Mouse (Mus musculus) hindbrain, embryonic 12.5 days (tissue): Measurements from ENCODE around the gene Matk. TPM values are rescaled to one million over a fixed set of nuclear protein-coding genes. Genes with fewer than 3 reads are reported as not detected.

ENCODE experiments used
- ATAC-seq: fragments of 200-750 bp; cut with Nextera tagmentation; 2 replicates; pipeline ENCODE4 v1.8.0; 2017; ENCODE audit warnings: moderate TSS enrichment; ENCODE audit not compliant: low FRiP score
- H3K27ac ChIP-seq: fragments of 300-500 bp; sonication (generic); 2 replicates; pipeline ENCODE4 v1.5.1; 2016; ENCODE audit warnings: mild to moderate bottlenecking
- H3K27me3 ChIP-seq: fragments of 300-500 bp; sonication (generic); 2 replicates; pipeline ENCODE4 v1.6.1; 2016; ENCODE audit warnings: mild to moderate bottlenecking
- H3K36me3 ChIP-seq: fragments of 300-500 bp; sonication (generic); 2 replicates; pipeline ENCODE4 v1.6.1; 2016; ENCODE audit warnings: mild to moderate bottlenecking
- H3K4me1 ChIP-seq: fragments of 300-500 bp; sonication (generic); 2 replicates; pipeline ENCODE4 v1.6.1; 2016
- H3K4me2 ChIP-seq: fragments of 300-500 bp; sonication (generic); replicated peaks from 2 replicates; pipeline ENCODE4 v1.6.1; 2016; ENCODE audit warnings: mild to moderate bottlenecking
- H3K4me3 ChIP-seq: fragments of 300-500 bp; sonication (generic); 2 replicates; pipeline ENCODE4 v1.5.1; 2016; ENCODE audit warnings: mild to moderate bottlenecking
- H3K9ac ChIP-seq: fragments of 300-500 bp; sonication (generic); 2 replicates; pipeline ENCODE4 v1.6.1; 2016; ENCODE audit warnings: mild to moderate bottlenecking, moderate library complexity
- H3K9me3 ChIP-seq: fragments of 300-500 bp; sonication (generic); replicated peaks from 2 replicates; pipeline ENCODE4 v1.6.1; 2016; ENCODE audit warnings: mild to moderate bottlenecking
- WGBS: fragments of 180-500 bp; shearing (Covaris S2); methylation state at CpG from one replicate; pipeline ENCODE4 v1.1.7; 2016; 5-methylcytosine and 5-hydroxymethylcytosine counted together
- polyA plus RNA-seq: library from polyadenylated mRNA; unstranded; fragments of >200 nt; fragmentation: Nextera tagmentation; extraction: Ambion mirVana; gene quantifications from 2 replicates; pipeline ENCODE4 v1.2.1, GENCODE M21; 2016

The Matk gene
- polyA plus RNA-seq, 1 experiment from 2014 or later, result 6.8 TPM

DNA sequence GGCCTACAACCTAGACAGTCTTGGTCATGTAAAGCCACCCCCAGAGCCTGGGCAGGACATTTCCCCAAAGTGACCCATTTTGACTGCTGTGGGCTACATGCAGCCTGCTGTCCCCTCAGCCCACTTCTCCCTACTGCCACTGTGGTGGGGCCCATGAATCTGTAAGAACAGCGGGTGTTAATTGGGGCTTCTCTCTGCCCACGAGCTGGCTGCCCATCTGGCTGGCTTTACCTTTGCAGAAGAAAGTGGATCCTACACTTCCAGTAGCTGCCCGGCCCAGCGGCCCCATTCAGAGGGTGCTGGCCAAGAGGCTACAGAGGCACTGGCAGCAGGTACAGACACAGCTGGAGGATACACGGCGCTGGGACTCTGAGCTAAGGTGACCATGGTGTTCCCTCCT is 7.6 kb upstream of the Matk start:
- H3K36me3 ChIP-seq, result peaks cover 11% of the 10 kb centered on the region; the same call in 1 of the 2 replicates
- H3K9ac ChIP-seq, result no peak overlapping the region

DNA sequence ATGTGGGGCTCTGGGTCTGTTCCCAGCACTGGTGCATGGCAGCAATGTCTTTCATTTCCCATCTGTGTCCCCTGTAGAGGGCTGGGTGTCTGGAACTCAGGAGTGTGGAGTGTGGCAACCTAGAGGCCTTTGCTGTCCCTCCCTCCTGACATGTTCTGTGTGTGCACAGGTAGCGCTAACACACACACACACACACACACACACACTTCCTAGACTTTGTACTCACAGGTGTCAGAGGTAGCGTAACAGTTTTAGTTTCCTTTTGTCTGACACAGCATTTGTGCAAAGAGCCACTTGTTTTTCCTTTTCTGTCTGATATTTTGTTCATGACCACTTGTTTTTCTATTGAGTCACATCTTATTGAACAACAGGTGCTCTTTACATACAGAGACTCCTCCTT is 4.9 kb upstream of the Matk start:
- Histone ChIP-seq H3K4me3 (no peak overlapping the region), H3K9me3 (no peaks in the 10 kb centered on the region), H3K4me2 (no peak overlapping the region), H3K36me3 (peaks cover 8% of the 10 kb centered on the region; the same call in 1 of the 2 replicates), H3K27ac (no peak overlapping the region), H3K4me1 (peaks cover 10% of the 10 kb centered on the region), H3K9ac (no peak overlapping the region), H3K27me3 (peaks cover 64% of the 10 kb centered on the region)
- 86% methylated on average over 2 of the region's 2 CpGs for WGBS
- no peak for ATAC-seq

More for the DNA sequence above, 7.6 kb upstream of the Matk start:
- H3K4me3 ChIP-seq, result no peak overlapping the region
- 84% methylated on average over 6 of the region's 6 CpGs for WGBS
- ATAC-seq, result no peak
- no peaks in the 10 kb centered on the region for H3K9me3 ChIP-seq
- peaks cover 63% of the 10 kb centered on the region for H3K27me3 ChIP-seq
- no peak overlapping the region for H3K4me2 ChIP-seq
- H3K4me1 ChIP-seq, result peaks cover 1% of the 10 kb centered on the region
- H3K27ac ChIP-seq, result no peak overlapping the region

DNA sequence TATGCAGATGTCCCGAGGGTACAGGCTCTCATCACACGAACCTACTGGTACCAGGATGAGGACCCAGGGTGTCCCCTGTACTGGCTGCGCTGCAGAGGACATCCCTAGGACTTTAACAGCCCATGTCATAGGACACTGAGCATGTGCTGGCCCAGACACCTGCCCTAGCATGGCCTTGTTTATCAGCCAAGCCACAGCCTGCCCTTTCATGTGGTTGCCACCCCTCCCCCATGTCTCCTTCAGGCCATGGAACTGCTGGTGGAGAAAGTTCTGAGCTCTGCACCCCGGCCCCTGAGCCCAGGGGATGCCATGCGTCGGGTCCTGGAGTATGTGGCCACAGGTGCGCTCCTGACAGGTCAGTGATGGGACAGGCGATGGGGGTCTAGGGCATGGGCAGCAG is 3.3 kb upstream of the Matk start:
- H3K9ac ChIP-seq, result no peak overlapping the region
- no peak overlapping the region for H3K27ac ChIP-seq
- no peak overlapping the region for H3K4me3 ChIP-seq
- 83% methylated on average over 8 of the region's 8 CpGs for WGBS
- H3K9me3 ChIP-seq, result no peaks in the 10 kb centered on the region
- peaks cover 14% of the 10 kb centered on the region for H3K4me1 ChIP-seq
- H3K27me3 ChIP-seq, result peaks cover 65% of the 10 kb centered on the region
- 0 out of 2 replicates have a peak, but pooled peaks cover 8% of the 10 kb centered on the region for H3K36me3 ChIP-seq
- no peak overlapping the region for H3K4me2 ChIP-seq
- no peak for ATAC-seq

DNA sequence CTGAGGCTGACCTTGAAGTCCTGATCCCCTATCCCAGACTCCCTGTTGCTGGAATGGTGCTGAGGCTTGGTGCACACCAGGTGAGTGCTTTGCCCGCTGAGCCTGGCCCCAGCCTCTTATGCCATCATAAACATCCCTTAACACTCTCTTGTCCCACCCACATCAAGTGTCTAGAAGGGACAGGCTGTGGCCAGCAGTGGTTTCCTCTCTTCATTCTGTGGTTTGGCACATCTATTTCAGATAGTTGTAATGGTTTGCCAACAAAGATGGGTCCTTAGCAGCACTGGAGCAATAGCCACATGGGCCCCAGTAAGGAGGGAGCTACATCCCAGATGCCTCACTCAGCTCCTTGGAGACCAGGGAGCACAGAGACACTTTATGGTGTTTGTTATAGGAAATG is 2.2 kb downstream of the Matk start:
- Histone ChIP-seq H3K4me3 (no peak overlapping the region), H3K4me1 (peaks cover 32% of the 10 kb centered on the region), H3K9ac (no peak overlapping the region), H3K9me3 (no peaks in the 10 kb centered on the region), H3K27me3 (peaks cover 91% of the 10 kb centered on the region), H3K36me3 (0 out of 2 replicates have a peak, but pooled peaks cover 1% of the 10 kb centered on the region), H3K4me2 (no peak overlapping the region), H3K27ac (no peak overlapping the region)
- ATAC-seq, result no peak
- WGBS, result 65% methylated on average over 1 of the region's 1 CpGs

DNA sequence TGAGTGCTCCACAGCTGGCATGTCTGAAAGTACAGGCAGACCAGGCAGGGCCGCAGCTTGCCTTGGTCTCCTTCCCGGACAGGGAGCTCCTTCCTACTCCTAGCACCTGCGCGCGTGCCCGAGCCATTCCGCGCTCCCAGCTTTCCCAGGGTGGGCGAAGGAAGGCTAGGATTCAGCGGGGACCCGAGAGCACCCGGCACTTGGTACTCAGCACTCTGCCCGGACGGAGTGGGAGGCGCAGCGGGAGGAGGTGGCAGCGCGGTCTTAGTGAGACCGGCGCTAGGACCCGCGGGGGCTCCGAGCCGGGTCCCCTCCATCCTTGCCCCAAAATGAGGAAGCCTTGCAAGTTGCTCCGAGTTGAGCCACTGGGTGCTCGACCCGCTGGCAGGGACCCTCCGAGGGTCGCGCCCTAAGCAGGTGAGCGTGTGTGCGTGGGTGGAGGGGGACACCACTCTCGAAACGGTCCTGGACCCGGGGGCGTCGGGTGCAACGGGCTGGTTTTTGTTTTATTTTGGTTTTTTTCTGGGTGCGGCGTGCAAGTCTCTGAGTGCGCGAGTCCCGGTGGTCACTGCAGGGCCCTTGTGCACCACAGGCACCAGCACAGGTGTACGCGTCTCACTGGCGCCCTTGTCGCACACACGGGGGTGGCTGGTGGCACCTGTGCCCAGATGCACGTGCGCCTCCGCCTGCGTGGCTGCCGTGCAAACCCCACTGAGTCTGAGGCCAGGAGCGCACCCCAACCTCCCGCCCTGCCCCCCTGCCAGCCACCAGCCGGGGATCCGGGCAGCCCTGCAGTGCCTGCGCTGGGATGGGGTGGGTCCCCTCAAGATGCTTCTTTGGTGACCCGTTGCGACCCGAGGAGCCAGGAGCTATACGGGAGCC is 4.7 kb downstream of the Matk start:
- Histone ChIP-seq H3K27ac (no peak overlapping the region), H3K36me3 (peaks cover 17% of the 10 kb centered on the region), H3K4me2 (peak overlapping the region; percentile 76), H3K27me3 (peaks cover 75% of the 10 kb centered on the region), H3K9ac (peak overlapping the region; percentile 46), H3K4me3 (peak overlapping the region; percentile 42), H3K4me1 (peaks cover 28% of the 10 kb centered on the region), H3K9me3 (0 out of 2 replicates have a peak, but pooled peaks cover 4% of the 10 kb centered on the region)
- WGBS, result 3% methylated on average over 62 of the region's 62 CpGs
- no peak for ATAC-seq

DNA sequence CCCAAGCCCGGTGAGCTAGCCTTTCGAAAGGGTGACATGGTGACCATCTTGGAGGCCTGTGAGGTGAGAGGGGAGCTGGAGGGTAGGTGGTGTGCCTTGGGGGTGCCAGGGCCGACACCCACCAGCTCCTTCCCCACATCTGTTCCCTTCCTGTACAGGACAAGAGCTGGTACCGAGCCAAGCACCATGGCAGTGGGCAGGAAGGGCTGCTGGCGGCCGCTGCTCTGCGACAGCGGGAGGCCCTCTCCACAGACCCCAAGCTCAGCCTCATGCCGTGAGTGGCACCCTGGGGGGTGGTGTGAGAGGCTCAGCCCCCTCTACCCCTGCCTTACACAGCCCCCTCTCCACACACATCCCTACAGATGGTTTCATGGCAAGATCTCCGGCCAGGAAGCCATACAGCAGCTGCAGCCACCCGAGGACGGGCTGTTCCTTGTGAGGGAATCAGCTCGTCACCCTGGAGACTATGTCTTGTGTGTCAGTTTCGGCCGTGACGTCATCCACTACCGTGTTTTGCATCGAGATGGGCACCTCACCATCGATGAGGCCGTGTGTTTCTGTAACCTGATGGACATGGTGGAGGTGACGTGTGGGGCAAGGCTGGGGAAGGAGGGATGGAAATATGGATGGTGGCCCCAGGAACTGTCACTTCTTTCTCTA is 6.6 kb downstream of the Matk start:
- Histone ChIP-seq H3K4me1 (peaks cover 20% of the 10 kb centered on the region), H3K4me2 (0 out of 2 replicates have a peak overlapping the region, but pooled peaks have one; percentile 6), H3K4me3 (no peak overlapping the region), H3K9ac (peak overlapping the region; percentile 38; the same call in 1 of the 2 replicates), H3K27me3 (peaks cover 56% of the 10 kb centered on the region), H3K36me3 (peaks cover 36% of the 10 kb centered on the region), H3K27ac (no peak overlapping the region), H3K9me3 (0 out of 2 replicates have a peak, but pooled peaks cover 4% of the 10 kb centered on the region)
- no peak; the same call in 1 of the 2 replicates for ATAC-seq
- WGBS, result 45% methylated on average over 21 of the region's 21 CpGs

DNA sequence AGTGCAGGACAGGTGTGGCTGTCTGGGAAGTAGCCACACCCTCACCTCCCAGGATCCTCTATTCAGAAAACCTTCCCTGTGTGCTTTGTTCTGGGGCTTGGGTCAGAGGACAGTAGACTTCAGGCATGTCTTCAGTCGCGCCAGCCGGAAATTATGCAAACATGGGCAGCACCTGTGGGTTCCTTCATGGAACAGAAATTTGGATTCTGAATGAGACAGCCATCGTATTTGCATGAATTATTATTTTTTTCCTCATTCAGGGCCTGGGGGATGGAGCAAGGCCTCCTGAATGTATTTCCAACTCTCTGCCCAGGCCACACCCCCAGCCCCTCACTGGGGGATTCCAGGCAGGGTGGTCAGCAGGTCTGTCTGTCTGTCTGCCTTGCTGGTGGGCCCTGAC is 8.3 kb downstream of the Matk start:
- H3K36me3 ChIP-seq, result peaks cover 45% of the 10 kb centered on the region
- no peak overlapping the region for H3K4me3 ChIP-seq
- no peak overlapping the region for H3K9ac ChIP-seq
- H3K27ac ChIP-seq, result no peak overlapping the region
- peaks cover 29% of the 10 kb centered on the region for H3K4me1 ChIP-seq
- no peak overlapping the region for H3K4me2 ChIP-seq
- peaks cover 47% of the 10 kb centered on the region for H3K27me3 ChIP-seq
- H3K9me3 ChIP-seq, result 0 out of 2 replicates have a peak, but pooled peaks cover 4% of the 10 kb centered on the region
- no peak for ATAC-seq
- 94% methylated on average over 4 of the region's 4 CpGs for WGBS

DNA sequence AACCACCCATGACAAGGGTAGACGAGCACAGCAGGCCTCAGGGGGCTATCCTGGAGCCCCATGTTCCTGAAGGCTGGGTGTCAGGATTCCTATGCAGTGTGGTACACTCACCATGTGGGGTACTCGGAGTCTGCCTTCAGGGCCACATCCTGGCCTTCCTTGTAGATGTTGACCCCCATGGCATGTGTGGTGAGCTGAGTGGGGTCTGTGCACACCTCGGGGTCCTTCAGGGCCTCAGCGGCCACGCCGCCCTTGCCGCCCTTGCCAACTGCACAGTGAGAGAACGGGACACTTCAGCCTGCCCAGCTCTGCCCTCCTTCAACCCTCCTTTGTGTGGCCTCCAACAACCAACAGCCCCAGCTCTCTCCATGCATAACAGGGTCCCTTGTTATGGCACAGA is 12.8 kb downstream of the Matk start:
- H3K27me3 ChIP-seq, result peaks cover 4% of the 10 kb centered on the region
- H3K9me3 ChIP-seq, result 0 out of 2 replicates have a peak, but pooled peaks cover 2% of the 10 kb centered on the region
- peaks cover 43% of the 10 kb centered on the region for H3K36me3 ChIP-seq
- peak overlapping the region; percentile 63; the same call in 1 of the 2 replicates for H3K4me3 ChIP-seq
- peaks cover 18% of the 10 kb centered on the region for H3K4me1 ChIP-seq
- 0 out of 2 replicates have a peak, but pooled peaks have one; percentile 3 for ATAC-seq
- 91% methylated on average over 8 of the region's 8 CpGs for WGBS
- H3K9ac ChIP-seq, result peak overlapping the region; percentile 73; the same call in 1 of the 2 replicates
- peak overlapping the region; percentile 60 for H3K4me2 ChIP-seq
- H3K27ac ChIP-seq, result no peak overlapping the region

DNA sequence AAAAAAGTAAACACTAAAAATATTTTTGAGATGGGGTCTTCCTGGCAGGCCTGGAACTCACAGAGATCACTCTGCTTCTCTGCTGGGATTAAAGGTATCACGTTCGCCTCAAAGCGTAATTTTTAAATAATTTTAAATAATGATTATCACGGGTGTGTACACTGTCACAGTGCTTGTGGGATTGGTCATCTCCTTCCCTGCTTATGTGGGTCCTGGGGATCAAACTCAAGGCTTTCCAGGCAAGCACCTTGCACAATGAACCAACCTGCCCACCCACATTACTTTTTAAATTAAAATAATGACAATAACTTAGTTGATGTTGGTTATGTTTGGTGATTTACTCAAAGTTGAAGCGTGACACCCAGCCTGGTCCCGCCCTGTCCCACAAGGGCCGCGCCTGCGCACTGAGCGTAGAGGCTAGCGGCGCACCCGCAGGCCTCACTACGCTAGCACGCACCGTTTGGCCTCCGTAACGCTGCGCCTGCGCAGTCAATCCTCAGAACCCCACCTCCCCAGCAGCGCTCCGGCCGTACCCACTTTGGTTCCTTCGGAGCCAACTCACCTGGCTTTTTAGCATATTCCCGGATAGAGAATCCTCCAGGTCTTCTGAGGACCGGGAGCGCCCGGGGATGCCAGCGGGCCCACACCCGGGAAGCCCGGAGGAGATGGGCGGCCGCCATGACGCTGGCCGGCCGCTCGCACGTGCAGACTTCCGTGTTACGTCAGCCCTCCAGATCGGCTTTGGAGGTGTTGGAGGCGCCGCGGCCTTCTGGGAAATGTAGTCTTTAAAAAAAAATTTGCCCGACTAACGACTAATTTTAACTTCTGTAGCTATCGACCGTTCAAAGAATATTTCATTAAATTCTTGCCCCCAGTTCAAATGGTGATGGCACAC is 13.7 kb downstream of the Matk start, which contains the start of the genes Mrpl54 and Apba3:
Gene Mrpl54 (minus strand): TSS at position 724 of the 895 bp plus-strand sequence.
Gene Apba3 (plus strand): TSS at position 750 of the 895 bp plus-strand sequence.
- WGBS, result under 1% methylated on average over 48 of the region's 48 CpGs
- H3K9ac ChIP-seq, result peak within 1 kb of the TSS; percentile 73
- H3K27ac ChIP-seq, result peak within 1 kb of the TSS; percentile 80; the same call in 1 of the 2 replicates
- H3K4me2 ChIP-seq, result peak within 1 kb of the TSS; percentile 66
- peak; percentile 93 for ATAC-seq
- no peaks in the 10 kb centered on the region for H3K27me3 ChIP-seq
- H3K36me3 ChIP-seq, result peaks cover 45% of the 10 kb centered on the region
- peaks cover 18% of the 10 kb centered on the region for H3K4me1 ChIP-seq
- no peaks in the 10 kb centered on the region for H3K9me3 ChIP-seq
- H3K4me3 ChIP-seq, result peak within 1 kb of the TSS; percentile 69

DNA sequence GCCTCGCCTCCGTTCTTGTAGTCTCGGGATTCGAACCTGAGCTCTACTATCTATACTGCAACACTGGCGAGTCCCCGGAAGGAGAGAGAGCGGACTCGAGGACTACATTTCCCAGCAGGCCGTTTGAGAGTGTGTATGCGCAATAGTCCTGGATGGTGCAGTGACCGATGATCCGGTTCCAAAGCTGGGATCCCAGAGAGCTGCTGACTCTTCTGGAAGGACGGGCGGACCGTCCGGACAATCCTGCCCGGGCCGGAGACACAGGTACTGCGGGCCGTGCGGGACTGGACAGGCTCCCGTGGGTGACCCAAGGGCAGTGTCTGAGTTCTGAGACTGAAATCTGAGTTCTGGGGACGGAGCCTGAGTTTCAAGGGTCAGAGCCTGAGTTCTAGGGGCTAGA is 15.3 kb downstream of the Matk start:
- peak overlapping the region; percentile 66 for H3K4me2 ChIP-seq
- H3K9me3 ChIP-seq, result no peaks in the 10 kb centered on the region
- no peaks in the 10 kb centered on the region for H3K27me3 ChIP-seq
- ATAC-seq, result peak; percentile 31; the same call in 1 of the 2 replicates
- H3K4me3 ChIP-seq, result peak overlapping the region; percentile 69
- peak overlapping the region; percentile 78 for H3K9ac ChIP-seq
- 4% methylated on average over 23 of the region's 23 CpGs for WGBS
- H3K4me1 ChIP-seq, result peaks cover 18% of the 10 kb centered on the region
- peaks cover 46% of the 10 kb centered on the region for H3K36me3 ChIP-seq
- no peak overlapping the region for H3K27ac ChIP-seq

DNA sequence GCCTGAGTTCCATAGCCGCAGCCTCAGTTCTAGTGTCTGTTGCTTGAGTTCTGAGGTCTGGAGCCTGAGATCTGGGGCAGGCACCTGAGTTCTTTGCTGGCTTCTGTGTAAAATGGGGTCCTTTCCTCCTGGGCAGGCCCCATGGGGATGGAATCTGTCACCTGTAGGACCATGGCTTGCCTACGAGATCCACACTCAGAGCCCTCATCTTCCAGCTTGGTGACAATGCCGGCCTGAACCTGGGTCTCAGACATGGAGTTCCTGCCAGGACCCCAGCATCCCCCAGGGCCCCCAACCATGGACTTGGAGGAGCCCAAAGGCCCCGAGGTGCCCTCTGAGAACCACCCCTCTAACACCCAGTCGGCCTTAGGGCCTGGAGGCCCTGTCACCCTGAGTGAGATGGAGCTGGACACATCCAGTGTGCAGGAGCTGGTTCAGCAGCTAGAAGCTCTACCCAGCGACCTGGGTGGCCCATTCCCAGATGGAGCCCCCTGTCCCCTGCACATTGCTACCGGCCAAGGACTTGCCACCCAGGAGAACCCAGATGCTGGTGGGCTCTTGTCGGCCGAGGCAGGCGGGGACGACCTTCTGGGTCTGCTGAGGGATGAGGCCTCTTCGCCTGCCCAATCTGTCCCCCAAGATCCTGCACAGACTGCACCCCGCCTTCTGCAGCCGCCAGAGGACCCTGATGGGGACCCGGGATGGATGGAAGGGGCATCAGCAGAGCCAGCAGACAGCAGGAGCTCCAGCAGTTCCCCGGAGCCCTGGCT is 16.1 kb downstream of the Matk start:
- peak overlapping the region; percentile 69 for H3K4me3 ChIP-seq
- peak overlapping the region; percentile 66 for H3K4me2 ChIP-seq
- H3K4me1 ChIP-seq, result peaks cover 18% of the 10 kb centered on the region
- no peak overlapping the region for H3K27ac ChIP-seq
- H3K9ac ChIP-seq, result peak overlapping the region; percentile 78
- no peaks in the 10 kb centered on the region for H3K9me3 ChIP-seq
- peaks cover 47% of the 10 kb centered on the region for H3K36me3 ChIP-seq
- H3K27me3 ChIP-seq, result no peaks in the 10 kb centered on the region
- 81% methylated on average over 16 of the region's 16 CpGs for WGBS
- ATAC-seq, result no peak
